17 mouse cellular contexts compared by ENCODE assay signal in genomic region chr8:8220395-8221031, GRCm38 (mm10).
DNase-seq lines count a peak whose midpoint lies in the region; ATAC-seq and TF ChIP-seq lines count a peak whose summit lies in the region.
"Had no signal": no experiment of that assay in that cellular context is flagged by ENCODE, and none has a peak within 500 bp of the region (broad histone marks: within the 10 kb centered on the region; RNA-seq: fewer than 3 reads in every experiment).

No protein-coding gene starts in this region.

- TF ChIP-seq CTCF in lung, embryonic 14.5 days (IDR thresholded peaks at IDR 0.05; ENCODE audit: low read depth): no peak

- no peaks in the 10 kb centered on the region for H3K36me3 ChIP-seq in lung, embryonic 14.5 days (ENCODE audit: insufficient read depth)
- H3K36me3 ChIP-seq in hindbrain, embryonic 13.5 days: no peaks in the 10 kb centered on the region
- H3K36me3 ChIP-seq in midbrain, embryonic 11.5 days (ENCODE audit: control insufficient read depth, insufficient read depth, low read length): no peaks in the 10 kb centered on the region
- no peaks in the 10 kb centered on the region for H3K36me3 ChIP-seq in neural tube, embryonic 13.5 days

- no peak overlapping the region for H3K4me3 ChIP-seq in lung, embryonic 14.5 days (ENCODE audit: low read depth, low read length)
- no peak overlapping the region for H3K4me3 ChIP-seq in hindbrain, embryonic 13.5 days
- H3K4me3 ChIP-seq in midbrain, embryonic 11.5 days (ENCODE audit: low read depth, low read length): no peak overlapping the region
- H3K4me3 ChIP-seq in neural tube, embryonic 13.5 days: no peak overlapping the region

- 57% methylated on average over 14 of the region's 14 CpGs for WGBS in lung, embryonic 14.5 days
- WGBS in hindbrain, embryonic 13.5 days: 33% methylated on average over 14 of the region's 14 CpGs
- whole genome bisulfite sequencing in midbrain, embryonic 11.5 days: 39% methylated on average over 14 of the region's 14 CpGs
- 34% methylated on average over 14 of the region's 14 CpGs for WGBS in neural tube, embryonic 13.5 days

- DNase-seq in lung, embryonic 14.5 days: no peak
- DNase-seq in lung, postnatal 4 days: no peak
- DNase-seq in midbrain, embryonic 11.5 days (ENCODE audit: low spot score, missing footprints): peak; percentile 92
- DNase-seq in layer of hippocampus, adult 9-10 months (ENCODE audit: low spot score): no peak
- no peak for DNase-seq in retina, postnatal 1 day
- DNase-seq: adrenal gland, postnatal 36 days; cerebellum, adult 9-11 months; gastrocnemius, postnatal 10 days; left cerebral cortex, postnatal 4 days; lung, adult 18-20 months; lung, postnatal 36 days; right cerebral cortex, postnatal 14 days; thymus, postnatal 14 days had no signal

- H3K27me3 ChIP-seq in lung, embryonic 14.5 days (ENCODE audit: insufficient read depth, low read length): no peaks in the 10 kb centered on the region
- no peaks in the 10 kb centered on the region for H3K27me3 ChIP-seq in hindbrain, embryonic 13.5 days
- H3K27me3 ChIP-seq in midbrain, embryonic 11.5 days (ENCODE audit: control insufficient read depth, insufficient read depth, low read length): 0 out of 2 replicates have a peak, but pooled peaks cover 3% of the 10 kb centered on the region
- H3K27me3 ChIP-seq in neural tube, embryonic 13.5 days: no peaks in the 10 kb centered on the region
- H3K27me3 ChIP-seq: Patski had no signal

- no peak overlapping the region for H3K4me2 ChIP-seq in lung, embryonic 14.5 days
- peak overlapping the region; percentile 30; the same call in 1 of the 2 replicates for H3K4me2 ChIP-seq in hindbrain, embryonic 13.5 days
- peak overlapping the region; percentile 36; the same call in 1 of the 2 replicates for H3K4me2 ChIP-seq in midbrain, embryonic 11.5 days
- 0 out of 2 replicates have a peak overlapping the region, but pooled peaks have one; percentile 32 for H3K4me2 ChIP-seq in neural tube, embryonic 13.5 days

- H3K27ac ChIP-seq in lung, embryonic 14.5 days (ENCODE audit: low read depth): peak overlapping the region; percentile 20; the same call in 1 of the 2 replicates
- H3K27ac ChIP-seq in hindbrain, embryonic 13.5 days: no peak overlapping the region
- H3K27ac ChIP-seq in midbrain, embryonic 11.5 days (ENCODE audit: low read depth, low read length): no peak overlapping the region
- no peak overlapping the region for H3K27ac ChIP-seq in neural tube, embryonic 13.5 days (replicated peaks)

- no peak for ATAC-seq in lung, embryonic 14.5 days (ENCODE audit: insufficient read depth)
- peak; percentile 49; the same call in 1 of the 2 replicates for ATAC-seq in hindbrain, embryonic 13.5 days (ENCODE audit: low FRiP score)
- peak; percentile 85 for ATAC-seq in midbrain, embryonic 11.5 days (ENCODE audit: low FRiP score)
- ATAC-seq in neural tube, embryonic 13.5 days (ENCODE audit: low read depth): peak; percentile 62
- ATAC-seq: activated CD4-positive, CD25-positive, alpha-beta regulatory T cell, adult 4 months; Patski had no signal

- no peak overlapping the region for H3K9ac ChIP-seq in lung, embryonic 14.5 days
- H3K9ac ChIP-seq in hindbrain, embryonic 13.5 days: no peak overlapping the region
- no peak overlapping the region for H3K9ac ChIP-seq in midbrain, embryonic 11.5 days (ENCODE audit: low read length)
- no peak overlapping the region for H3K9ac ChIP-seq in neural tube, embryonic 13.5 days

- no peaks in the 10 kb centered on the region for H3K9me3 ChIP-seq in lung, embryonic 14.5 days (ENCODE audit: low read depth, low read length)
- no peaks in the 10 kb centered on the region for H3K9me3 ChIP-seq in hindbrain, embryonic 13.5 days
- H3K9me3 ChIP-seq in midbrain, embryonic 11.5 days (ENCODE audit: control insufficient read depth, low read length): no peaks in the 10 kb centered on the region
- no peaks in the 10 kb centered on the region for H3K9me3 ChIP-seq in neural tube, embryonic 13.5 days

- no peaks in the 10 kb centered on the region; the same call in 1 of the 2 replicates for H3K4me1 ChIP-seq in lung, embryonic 14.5 days (ENCODE audit: insufficient read depth)
- H3K4me1 ChIP-seq in hindbrain, embryonic 13.5 days (replicated peaks): peaks cover 11% of the 10 kb centered on the region
- H3K4me1 ChIP-seq in midbrain, embryonic 11.5 days (ENCODE audit: control insufficient read depth, insufficient read depth, low read length): 0 out of 2 replicates have a peak, but pooled peaks cover 2% of the 10 kb centered on the region
- peaks cover 10% of the 10 kb centered on the region for H3K4me1 ChIP-seq in neural tube, embryonic 13.5 days (replicated peaks)
